Mouse (Mus musculus) CD8-positive naive resting alpha-beta T cell, adult 2 months (primary cell): Measurements from ENCODE around the gene Tbccd1.
"Not testable (repeated sequence)": the region's sequence is repeated elsewhere in the genome, so short reads cannot be mapped to it uniquely, and the experiment has no call there.

ENCODE experiments used
- DNase-seq, 2 experiments: peaks; one replicate each; pipeline ENCODE4 v3.0.0; 2022; ENCODE audit warnings: low read depth in 2 of 2, low spot score in 2 of 2

Gene Tbccd1

DNA sequence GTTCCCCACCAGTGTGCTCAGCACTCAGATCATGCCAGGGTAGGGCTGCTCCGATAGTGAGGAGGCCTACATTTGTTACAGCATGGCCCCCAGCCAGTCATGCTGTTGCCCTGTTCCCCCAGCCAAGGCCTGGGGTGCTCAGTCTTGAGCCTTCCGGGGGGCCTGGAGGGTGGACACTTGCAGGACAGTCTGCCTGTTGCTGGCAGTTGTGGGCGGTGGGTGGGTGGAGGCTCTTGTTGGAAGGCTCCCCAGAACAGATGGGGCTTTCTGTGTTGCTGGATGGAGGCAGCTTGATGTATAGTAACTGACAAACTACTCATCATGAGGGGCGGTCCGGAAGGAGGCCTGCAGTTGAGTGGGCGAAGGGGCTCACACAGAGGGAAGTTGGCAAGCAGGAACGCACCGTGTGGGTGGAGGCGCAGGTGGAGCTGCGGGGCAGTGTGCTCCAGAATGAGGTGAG is 67.5 kb downstream of the Tbccd1 start:
- DNase-seq, result no peak

DNA sequence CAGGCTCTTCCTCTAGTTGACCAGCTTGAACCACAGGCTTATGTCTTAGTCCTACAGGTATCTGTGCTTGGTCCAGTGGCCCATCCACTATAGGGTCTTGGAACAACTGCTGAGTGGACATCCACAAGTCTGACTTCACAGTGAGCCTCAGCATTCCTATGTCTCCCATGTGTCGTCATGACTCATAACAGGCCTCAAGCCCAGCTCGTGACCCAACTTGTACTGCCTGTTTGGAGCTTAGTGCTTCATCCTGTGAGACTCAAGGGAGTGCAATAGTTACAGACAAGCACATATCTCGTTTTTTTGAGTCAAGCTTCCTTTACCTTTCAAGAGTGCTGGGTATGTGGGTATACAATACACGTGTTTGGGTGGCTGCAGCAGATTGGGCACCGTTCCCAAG is 74.8 kb downstream of the Tbccd1 start:
- no peak for DNase-seq

DNA sequence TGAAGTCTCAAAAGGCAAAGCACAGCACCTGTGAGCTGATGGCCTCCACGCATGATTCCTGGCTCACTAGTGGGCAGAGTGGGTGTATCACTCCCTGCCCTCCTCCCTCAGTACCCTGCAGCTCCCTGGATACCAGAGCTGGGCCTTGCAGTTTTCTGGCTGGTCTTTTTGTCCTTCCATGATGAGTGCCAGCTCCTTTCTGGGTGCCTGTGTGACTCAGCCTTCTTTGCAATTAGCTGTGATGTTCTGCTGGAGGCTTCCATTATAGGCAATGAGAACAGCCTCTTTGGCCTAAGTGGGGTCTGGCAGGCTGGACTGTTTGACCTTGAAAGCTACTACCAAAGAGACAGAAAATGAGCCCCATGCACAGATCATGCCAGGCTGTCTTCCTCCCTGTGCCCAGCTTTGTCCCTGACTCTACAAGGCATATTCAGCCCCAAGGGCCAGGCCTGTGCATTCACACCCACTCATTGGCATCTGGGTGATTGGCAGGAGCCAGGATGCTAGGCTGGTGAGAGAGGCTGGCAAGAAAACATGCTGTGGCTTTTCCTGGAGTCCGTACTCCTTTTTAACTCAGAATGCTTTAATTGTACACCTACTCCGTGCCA is 78.1 kb downstream of the Tbccd1 start:
- DNase-seq, result no peak

DNA sequence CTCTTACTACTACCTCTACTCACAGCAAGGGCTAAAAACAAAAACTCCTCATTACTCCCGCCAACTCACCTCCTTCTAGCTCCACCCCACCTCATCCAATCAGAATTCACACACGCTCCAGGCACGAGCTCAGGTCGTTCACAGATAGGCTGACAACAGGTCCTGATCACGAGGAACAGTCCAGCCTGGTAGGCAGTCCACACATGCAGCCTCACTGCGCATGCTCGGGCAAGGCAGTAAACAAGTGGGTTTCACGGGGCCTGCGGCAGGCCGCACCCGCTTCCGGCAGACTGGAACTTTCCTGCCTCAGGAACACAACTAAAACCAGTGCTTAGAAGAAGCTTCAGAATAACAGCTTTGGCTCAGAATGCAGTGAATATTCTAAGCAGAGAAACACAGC is 79.2 kb downstream of the Tbccd1 start:
- DNase-seq, result not testable (repeated sequence)

DNA sequence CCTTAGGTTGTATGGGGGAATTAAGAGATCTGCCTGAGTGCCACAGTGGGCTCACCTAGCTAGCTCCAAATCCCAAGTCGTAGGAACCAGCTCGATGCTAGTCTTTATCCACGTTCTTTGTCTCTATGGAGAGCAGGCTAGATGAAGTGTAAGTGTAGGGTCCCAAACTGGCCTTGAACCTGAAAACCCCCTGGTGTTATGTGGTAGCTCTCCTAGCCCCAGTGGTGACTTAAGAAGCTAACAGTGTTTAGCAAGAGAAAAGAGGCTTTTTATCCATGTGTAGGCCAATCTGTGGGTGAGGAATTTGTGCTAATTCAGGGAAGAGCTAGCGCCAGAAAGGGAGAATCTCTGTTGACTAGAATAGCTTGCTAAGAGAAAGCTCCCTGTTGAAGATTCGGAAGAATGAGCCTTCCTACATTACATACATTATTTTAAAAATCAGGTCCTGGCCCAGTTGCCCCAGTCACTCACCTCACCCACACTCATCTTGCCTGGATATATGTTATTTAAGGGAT is 81.9 kb downstream of the Tbccd1 start:
- no peak for DNase-seq

DNA sequence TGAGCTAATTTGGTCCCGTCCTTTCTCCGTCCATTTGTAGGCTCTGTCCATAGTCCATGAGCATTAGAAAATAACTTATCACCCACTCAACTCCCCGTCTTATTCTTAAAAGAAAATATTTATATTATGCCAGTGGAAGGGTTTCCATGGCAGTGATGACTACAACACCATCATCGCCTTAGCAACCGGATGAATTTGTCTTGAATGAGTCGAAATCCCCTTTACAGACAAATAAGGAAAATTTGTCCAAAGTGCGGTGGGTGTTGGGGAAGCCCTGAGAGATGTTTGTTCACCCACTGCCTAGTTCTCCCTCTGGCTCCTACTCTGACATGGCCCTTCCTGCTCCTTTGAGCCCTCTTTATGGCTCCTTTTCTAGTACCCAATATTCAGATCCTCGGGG is 88.8 kb downstream of the Tbccd1 start:
- DNase-seq, result no peak

DNA sequence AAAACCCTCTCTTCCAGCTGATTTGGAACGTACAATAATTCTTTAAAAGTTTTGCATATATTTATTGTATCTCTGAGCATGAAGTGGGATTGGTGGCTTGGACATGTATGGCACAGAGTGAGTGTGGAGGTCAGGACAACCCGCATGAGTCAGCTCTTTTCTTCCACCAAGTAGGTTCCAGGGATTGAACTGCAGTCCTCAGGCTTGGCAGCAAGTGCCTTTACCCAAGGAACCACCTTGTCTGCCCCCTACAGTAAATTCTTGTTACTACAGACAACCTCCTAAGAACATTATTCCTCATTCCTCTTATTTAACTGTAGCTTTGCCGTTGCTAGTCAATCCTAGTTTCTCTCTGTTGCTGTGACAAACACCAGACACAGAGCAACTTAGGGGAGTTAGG is 90.1 kb downstream of the Tbccd1 start:
- no peak for DNase-seq

DNA sequence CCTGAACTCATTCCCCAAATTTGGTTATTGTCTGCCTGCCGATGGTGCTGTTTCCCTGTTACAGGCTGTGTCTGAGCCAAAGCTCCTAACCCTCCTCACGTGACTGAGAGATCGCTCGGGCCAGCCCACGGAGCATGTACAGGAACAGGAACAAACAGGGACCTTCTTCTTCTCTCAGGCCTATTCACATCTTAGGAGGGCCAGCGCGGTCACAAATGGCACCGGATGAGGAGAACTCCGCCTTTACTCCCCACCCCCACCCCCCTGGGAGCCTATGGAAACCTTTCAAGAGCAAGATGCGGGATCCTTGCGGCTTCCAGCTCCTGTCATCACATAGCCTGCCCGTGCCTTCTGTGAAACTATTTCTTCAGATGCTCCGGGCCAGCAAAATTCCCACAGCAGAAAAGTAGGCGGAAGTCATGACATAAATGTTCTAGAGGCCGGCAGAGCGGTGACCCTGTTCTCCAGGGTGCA is 90.7 kb downstream of the Tbccd1 start:
- DNase-seq, result no peak

DNA sequence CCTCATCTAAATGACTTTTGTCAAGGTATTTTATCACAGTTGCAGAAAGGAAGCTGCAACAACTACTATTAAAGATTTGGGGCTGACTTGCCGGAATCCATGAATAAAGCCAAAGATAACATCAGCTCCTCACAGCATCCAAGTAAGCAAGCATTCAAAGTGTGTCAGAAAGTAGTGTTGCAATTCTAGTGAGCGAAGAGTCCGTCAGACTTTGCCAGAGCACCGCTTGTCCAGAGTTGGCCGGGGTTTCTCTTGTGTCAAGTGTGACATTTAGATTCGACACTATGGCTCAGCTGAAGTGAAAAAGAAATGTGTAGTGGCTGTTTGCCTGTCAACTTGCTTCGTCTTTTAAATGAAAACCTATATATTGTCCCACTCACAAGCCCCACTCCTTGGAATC is 91.9 kb downstream of the Tbccd1 start:
- DNase-seq, result no peak
